Mouse (Mus musculus): ENCODE measurements at regions not wholly inside any gene's neighbourhood (a gene's known extent, or its start where the extent isn't known, plus 50 kb on each side); places are given as distances from the start of the nearest gene placed in this dataset.
"Not testable (repeated sequence)": the region's sequence is repeated elsewhere in the genome, so short reads cannot be mapped to it uniquely, and the experiment has no call there.

DNA sequence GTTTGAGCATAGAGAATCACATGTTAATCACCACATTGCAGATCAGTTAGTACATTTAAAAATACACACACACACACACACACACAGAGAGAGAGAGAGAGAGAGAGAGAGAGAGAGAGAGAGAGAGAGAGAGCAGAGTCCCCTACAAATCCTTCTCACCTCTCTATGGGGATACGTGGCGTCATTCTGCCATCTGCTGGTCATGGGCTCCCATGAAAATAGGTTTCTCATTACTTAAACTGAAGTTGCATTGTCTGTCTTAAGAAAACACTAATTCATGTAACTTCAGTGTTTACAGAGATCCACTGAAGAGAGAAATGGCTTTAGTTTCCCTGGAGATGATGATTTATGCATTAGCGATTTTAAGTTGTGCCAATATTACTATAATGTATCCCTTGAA is 297.9 kb upstream of the Zfp386 start:
- POLR2A ChIA-PET, CTCF ChIA-PET: not testable (repeated sequence)

- POLR2A ChIA-PET, CTCF ChIA-PET: not testable (repeated sequence)
Observed at GRCm38 (mm10) chr12:115753135-115753534, 294.4 kb upstream of the Zfp386 start.

GRCm38 (mm10) chr12:115757526-115757925 is 290.0 kb upstream of the Zfp386 start:
- CTCF ChIA-PET, POLR2A ChIA-PET: not testable (repeated sequence)

- CTCF ChIA-PET: not testable (repeated sequence)
Observed at GRCm38 (mm10) chr12:115759041-115759440, 288.5 kb upstream of the Zfp386 start.

GRCm38 (mm10) chr12:115761766-115762165 is 285.8 kb upstream of the Zfp386 start:
- POLR2A ChIA-PET, CTCF ChIA-PET: not testable (repeated sequence)

More at GRCm38 (mm10) chr12:115759041-115759440, 288.5 kb upstream of the Zfp386 start:
- POLR2A ChIA-PET: not testable (repeated sequence)

DNA sequence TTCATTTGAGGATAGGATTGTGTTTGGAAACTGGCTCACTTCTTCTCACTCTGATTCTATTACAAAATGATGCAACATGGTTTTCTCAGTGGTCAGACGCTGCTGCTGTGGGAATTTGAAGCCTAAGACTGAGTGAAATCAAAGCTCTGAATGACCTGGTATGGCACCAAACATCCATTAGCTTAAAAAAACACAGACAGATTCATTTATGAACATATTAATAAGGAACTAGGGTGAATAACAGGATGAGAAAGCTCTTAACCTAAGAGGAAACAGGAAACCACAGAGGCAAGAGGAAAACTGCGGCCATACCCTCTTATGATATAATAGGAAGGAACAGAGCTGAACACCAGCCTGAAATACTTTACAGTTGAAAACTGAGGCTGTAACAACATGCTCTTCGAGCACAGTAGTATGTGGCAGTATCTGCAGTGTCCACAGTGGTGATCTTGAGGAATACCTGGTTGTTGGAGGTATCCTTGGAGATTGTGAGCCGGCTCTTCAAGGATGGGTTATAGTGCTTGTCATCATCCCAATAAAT is 282.5 kb upstream of the Zfp386 start:
- POLR2A ChIA-PET, CTCF ChIA-PET: not testable (repeated sequence)

DNA sequence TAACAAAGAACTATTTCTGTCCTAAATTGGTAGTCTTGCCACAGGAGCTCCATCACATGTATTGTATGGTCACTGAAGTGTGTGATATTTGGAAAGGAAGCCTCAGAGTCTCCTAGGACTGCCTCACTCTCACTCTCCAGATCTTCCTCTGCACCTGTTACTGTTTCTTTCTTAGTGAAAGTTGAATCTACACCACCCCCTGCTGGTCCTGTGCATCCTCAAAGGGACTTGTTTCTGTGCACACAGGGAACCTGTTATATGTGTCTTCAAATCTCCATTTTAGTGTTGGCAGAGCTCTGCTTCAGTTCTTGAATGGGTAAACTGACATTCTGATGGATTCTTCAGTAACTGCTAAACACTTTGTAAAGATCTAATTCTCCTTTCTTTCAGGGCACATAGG is 276.3 kb upstream of the Zfp386 start:
- POLR2A ChIA-PET, CTCF ChIA-PET: not testable (repeated sequence)

- POLR2A ChIA-PET, CTCF ChIA-PET: not testable (repeated sequence)
Observed at GRCm38 (mm10) chr12:115790369-115790768, 257.2 kb upstream of the Zfp386 start.

- POLR2A ChIA-PET, CTCF ChIA-PET: not testable (repeated sequence)
Observed at GRCm38 (mm10) chr12:115802499-115802898, 245.0 kb upstream of the Zfp386 start.

- CTCF ChIA-PET: interaction anchor here in 1 of 4 experiments (0.6 kb wide), 1 partner anchor 197 kb away, joined by 4 read pairs; no protein-coding TSS in a partner anchor
- POLR2A ChIA-PET: not testable (repeated sequence)
Observed at GRCm38 (mm10) chr12:115803675-115804074, 243.8 kb upstream of the Zfp386 start.

DNA sequence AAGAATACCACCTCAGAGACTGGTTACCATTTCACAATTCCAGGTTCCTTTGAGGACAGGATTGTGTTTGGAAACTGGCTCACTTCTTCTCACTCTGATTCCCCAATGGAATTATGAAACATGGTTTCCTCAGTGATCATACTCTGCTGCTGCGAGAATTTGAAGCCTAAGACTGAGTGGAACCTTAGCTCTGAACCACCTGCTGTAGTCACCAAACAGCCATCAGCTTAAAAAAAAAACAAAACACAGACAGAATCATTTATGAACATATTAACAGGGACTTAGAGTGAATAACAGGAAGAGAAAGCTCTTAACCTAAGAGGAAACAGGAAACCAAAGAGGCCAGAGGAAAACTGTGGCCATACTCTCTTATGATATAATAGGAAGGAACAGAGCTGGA is 239.5 kb upstream of the Zfp386 start:
- ChIA-PET POLR2A (no interaction called here), CTCF (interaction anchor here in 2 of 4 experiments (0.6 kb wide), 2 partner anchors 201 to 1417 kb away, joined by 3 to 4 read pairs; no protein-coding TSS in a partner anchor)
